Mouse (Mus musculus): ENCODE results near the gene Lonp2.
A peak's percentile ranks its signal among the peaks of the same experiment; 100 is the strongest.

Lonp2 gene

GRCm38 (mm10) chr8:86623911-86624731 lies at the start of gene Lonp2:
Lonp2 (plus strand) TSS chr8:86624043.
- peak; percentile 99 for DNase-seq (ENCODE audit: low read depth, low spot score)

- DNase-seq (ENCODE audit: low read depth, low spot score): no peak
These were observed 46.3 kb upstream of the Lonp2 start for GRCm38 (mm10) chr8:86577547-86577946.

- no peak for DNase-seq (ENCODE audit: low read depth, low spot score)
These were observed 45.8 kb upstream of the Lonp2 start for GRCm38 (mm10) chr8:86578076-86578475.

- DNase-seq (ENCODE audit: low read depth, low spot score): no peak
These were observed 45.1 kb upstream of the Lonp2 start for GRCm38 (mm10) chr8:86578693-86579092.

- no peak for DNase-seq (ENCODE audit: low read depth, low spot score)
These were observed 43.4 kb upstream of the Lonp2 start, which contains the start of gene Abcc12 for GRCm38 (mm10) chr8:86580458-86580857. Abcc12 (minus strand) TSS chr8:86580686.

- no peak for DNase-seq (ENCODE audit: low read depth, low spot score)
These were observed 41.9 kb upstream of the Lonp2 start for GRCm38 (mm10) chr8:86581921-86582331.

- DNase-seq (ENCODE audit: low read depth, low spot score): peak; percentile 91
These were observed 38.7 kb upstream of the Lonp2 start for GRCm38 (mm10) chr8:86585118-86585517.

GRCm38 (mm10) chr8:86585532-86585931 lies 38.3 kb upstream of the Lonp2 start:
- peak; percentile 90 for DNase-seq (ENCODE audit: low read depth, low spot score)

- no peak for DNase-seq (ENCODE audit: low read depth, low spot score)
These were observed 37.8 kb upstream of the Lonp2 start for GRCm38 (mm10) chr8:86586058-86586457.

GRCm38 (mm10) chr8:86586642-86587041 lies 37.2 kb upstream of the Lonp2 start:
- DNase-seq (ENCODE audit: low read depth, low spot score): peak; percentile 23

GRCm38 (mm10) chr8:86588338-86588737 lies 35.5 kb upstream of the Lonp2 start:
- no peak for DNase-seq (ENCODE audit: low read depth, low spot score)

GRCm38 (mm10) chr8:86593099-86593498 lies 30.7 kb upstream of the Lonp2 start:
- peak; percentile 35 for DNase-seq (ENCODE audit: low read depth, low spot score)

- DNase-seq (ENCODE audit: low read depth, low spot score): no peak
These were observed 29.6 kb upstream of the Lonp2 start for GRCm38 (mm10) chr8:86594159-86594796.

- DNase-seq (ENCODE audit: low read depth, low spot score): no peak
These were observed 28.2 kb upstream of the Lonp2 start for GRCm38 (mm10) chr8:86595671-86596070.

- no peak for DNase-seq (ENCODE audit: low read depth, low spot score)
These were observed 26.2 kb upstream of the Lonp2 start for GRCm38 (mm10) chr8:86597681-86598080.

GRCm38 (mm10) chr8:86599299-86599698 lies 24.5 kb upstream of the Lonp2 start:
- no peak for DNase-seq (ENCODE audit: low read depth, low spot score)

GRCm38 (mm10) chr8:86600311-86600710 lies 23.5 kb upstream of the Lonp2 start:
- no peak for DNase-seq (ENCODE audit: low read depth, low spot score)

GRCm38 (mm10) chr8:86603174-86603573 lies 20.7 kb upstream of the Lonp2 start:
- DNase-seq (ENCODE audit: low read depth, low spot score): no peak

GRCm38 (mm10) chr8:86604676-86605075 lies 19.2 kb upstream of the Lonp2 start:
- no peak for DNase-seq (ENCODE audit: low read depth, low spot score)

- DNase-seq (ENCODE audit: low read depth, low spot score): no peak
These were observed 10.0 kb upstream of the Lonp2 start for GRCm38 (mm10) chr8:86613798-86614197.

- no peak for DNase-seq (ENCODE audit: low read depth, low spot score)
These were observed 8.6 kb upstream of the Lonp2 start for GRCm38 (mm10) chr8:86615095-86615769.

GRCm38 (mm10) chr8:86617759-86618387 lies 6.0 kb upstream of the Lonp2 start:
- DNase-seq (ENCODE audit: low read depth, low spot score): no peak

All from ZHBTc4 (cell line).